Mouse (Mus musculus) heart, postnatal 0 days (tissue): ENCODE results near the gene Xiap.

Experiments
- CTCF ChIP-seq: IDR thresholded peaks from 2 replicates; pipeline ENCODE4 v1.5.1; 2016; ENCODE audit warnings: antibody characterized with exemption, control low read depth, low read depth
- EP300 ChIP-seq: IDR thresholded peaks from 2 replicates; pipeline ENCODE4 v1.6.1; 2016; ENCODE audit warnings: antibody characterized with exemption, low read depth

- TF ChIP-seq CTCF (no peak), EP300 (no peak)
Measured at GRCm38 (mm10) chrX:42012677-42013208, 46.7 kb upstream of the Xiap start.
